Mouse (Mus musculus) cerebellum, adult 2 months (tissue): ENCODE measurements around the gene Igf2r.

Source experiments
- CTCF ChIP-seq: fragments of 200-500 bp; IDR thresholded peaks from 2 replicates; pipeline ENCODE4 v1.5.1; 2011; ENCODE audit warnings: low read depth, mild to moderate bottlenecking, control low read depth, low read length, moderate library complexity, borderline replicate concordance; ENCODE audit not compliant: insufficient read depth
- POLR2A ChIP-seq: fragments of 200-500 bp; IDR thresholded peaks from 2 replicates; pipeline ENCODE4 v1.6.1; 2011; ENCODE audit warnings: low read length, control low read depth, borderline replicate concordance; ENCODE audit not compliant: insufficient read depth

DNA sequence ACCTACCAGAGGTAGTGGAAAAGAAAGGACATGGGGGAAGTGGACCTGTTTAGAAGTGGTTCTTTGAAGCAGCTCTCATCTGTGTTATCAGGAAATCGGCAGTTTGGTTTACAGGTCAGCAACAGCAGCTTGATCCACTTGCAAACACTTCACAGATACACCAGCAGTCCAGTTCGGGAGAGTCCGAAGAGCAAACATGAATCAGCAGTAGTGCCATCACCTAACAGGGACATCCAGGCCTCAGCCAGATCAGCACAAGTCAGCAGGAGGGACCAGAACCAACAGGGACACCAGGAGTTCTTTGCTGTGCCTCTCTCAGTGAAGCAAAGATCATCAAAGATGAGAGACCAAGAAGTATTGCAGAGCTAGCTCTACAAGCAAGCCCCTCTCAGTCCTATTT is 45.0 kb upstream of the Igf2r start:
- TF ChIP-seq CTCF (no peak), POLR2A (no peak)
